Mouse (Mus musculus): ENCODE results near the gene Cdkal1.

DNA sequence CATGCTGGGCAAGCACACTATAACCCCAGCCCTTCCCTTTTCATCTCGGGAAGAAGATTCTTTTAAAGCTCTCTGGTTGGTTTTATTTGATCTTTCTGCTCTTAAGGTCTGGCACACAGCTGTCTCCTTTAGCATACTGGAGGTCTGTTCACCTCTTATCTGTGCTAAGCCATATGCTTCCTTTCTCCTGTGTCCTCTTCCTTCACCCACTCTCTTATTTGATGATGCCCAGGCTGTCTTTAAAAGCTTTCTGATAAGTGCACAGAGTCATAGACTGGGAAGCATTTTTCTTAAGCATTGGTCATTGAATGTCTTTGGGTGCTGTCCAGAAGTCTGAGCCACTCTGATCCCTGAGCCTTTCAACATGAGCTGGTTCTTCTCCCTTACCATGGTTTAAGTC, 397.1 kb downstream of the Cdkal1 start:
- no peak for TF ChIP-seq CTCF (IDR thresholded peaks at IDR 0.05; ENCODE audit: extremely low read depth, insufficient read length, insufficient replicate concordance, low read depth, low read length)
- TF ChIP-seq POLR2A (IDR thresholded peaks at IDR 0.05; ENCODE audit: low read depth, low read length), result no peak

Measured in small intestine, adult 2 months (tissue).